Mouse (Mus musculus): ENCODE results near the gene Gm20388.
A peak's percentile ranks its signal among the peaks of the same experiment; 100 is the strongest.

Gm20388 gene

DNA sequence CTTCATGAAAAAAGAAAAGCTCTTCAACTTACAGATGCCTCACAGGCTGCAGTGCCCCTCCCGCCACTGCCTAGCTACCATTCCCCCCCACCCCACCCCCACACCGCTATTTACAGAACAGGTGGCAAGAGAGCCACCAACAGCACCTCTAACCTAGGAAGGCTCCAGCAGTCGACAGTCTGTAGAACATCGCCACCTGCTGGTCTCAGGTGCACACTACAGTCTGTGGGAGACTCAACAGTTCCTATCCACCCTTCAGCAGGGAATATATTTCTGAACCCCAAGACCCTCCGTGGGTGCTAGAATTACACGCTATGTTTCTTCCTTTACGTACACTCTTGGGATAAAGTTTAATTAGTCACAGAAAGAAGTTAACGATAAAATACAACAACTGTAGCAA lies 4457.6 kb downstream of the Gm20388 start:
- peak; percentile 88 to 92 for DNase-seq

DNA sequence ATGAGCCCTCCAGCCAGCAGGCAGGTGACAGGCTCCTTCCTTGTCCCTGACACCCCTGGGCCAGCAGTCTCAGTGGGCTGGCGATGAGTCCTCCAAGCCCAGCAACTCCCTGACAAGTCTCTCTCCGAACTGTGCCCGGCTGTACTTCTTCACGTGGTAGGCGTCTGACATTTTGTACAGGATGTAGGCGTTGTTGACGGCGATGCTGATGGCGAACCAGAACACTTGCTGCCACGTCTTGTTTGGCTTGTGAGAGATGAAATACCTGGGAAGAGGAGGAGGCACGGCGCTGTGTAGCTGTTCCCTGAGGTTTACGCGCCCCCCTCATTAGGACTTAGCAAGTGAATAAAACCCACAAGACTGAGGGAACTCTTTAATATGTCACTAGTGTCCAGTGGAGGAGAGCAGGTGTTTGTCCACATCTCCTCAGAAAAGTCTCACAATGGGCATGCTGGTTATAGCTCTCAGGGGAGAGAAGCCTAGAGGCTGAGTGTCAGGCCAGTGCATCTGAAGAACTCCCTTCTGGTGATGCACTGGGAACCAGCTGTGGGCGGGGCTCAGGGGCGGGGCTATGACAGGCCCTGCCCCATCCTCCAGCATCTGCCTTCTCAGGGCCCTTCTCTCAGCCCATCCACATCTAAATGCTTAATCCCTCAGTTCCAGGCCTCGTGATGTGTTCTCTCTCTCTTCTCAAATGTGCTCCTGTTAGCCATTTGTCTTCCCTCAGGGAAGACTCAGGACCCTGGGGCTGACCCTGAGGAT lies 4460.0 kb downstream of the Gm20388 start:
- DNase-seq: no peak

DNA sequence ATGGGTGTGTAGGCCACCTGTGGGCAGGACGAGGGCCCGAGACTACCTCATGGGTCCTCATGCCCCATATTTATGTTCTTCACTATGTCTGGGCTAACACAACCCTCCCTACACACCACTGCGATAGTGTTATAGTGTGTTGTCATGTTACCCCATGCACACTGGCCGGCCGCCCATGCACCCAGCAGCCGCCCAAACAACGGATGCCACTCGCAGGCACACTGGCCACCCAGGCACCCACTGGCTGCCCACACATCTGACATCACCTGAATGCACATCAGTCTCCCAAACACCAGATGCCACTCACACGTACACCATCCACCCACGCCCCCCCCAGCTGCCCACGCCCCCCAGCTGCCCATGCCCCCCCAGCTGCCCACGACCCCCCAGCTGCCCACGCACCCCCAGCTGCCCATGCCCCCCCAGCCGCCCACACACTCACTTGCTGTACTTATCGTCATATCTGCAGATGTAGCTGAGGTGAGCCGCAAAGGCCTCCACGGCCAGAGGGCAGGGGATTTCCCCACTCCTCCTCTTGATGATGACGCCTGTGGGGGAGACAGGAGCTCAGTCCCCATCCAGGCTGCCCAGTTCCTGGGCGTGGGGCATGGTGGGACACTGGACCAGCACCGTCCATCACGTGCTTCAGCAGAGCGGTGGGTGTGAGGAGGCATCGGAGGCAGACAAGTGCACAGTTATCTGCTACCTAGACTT lies 4460.9 kb downstream of the Gm20388 start:
- DNase-seq: no peak

DNA sequence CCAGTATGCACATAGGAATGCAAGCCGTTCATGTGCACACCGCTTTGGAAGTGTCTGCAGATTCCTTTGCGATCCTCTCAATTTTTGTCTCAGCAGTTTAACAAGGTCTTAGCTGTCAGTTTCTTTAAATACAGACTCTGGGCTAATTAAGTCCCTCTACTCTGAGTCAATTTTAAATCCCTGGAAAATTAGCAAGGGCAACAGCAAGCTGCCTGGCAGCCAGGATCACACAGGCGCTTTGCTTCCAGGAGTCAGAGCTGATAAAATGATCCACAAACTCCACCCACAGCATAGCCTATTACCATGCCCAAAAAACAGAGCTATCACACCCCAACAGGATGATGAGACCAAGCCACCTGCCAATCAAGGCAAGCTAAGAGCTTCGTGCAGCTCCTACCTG lies 4463.1 kb downstream of the Gm20388 start:
- DNase-seq: no peak

DNA sequence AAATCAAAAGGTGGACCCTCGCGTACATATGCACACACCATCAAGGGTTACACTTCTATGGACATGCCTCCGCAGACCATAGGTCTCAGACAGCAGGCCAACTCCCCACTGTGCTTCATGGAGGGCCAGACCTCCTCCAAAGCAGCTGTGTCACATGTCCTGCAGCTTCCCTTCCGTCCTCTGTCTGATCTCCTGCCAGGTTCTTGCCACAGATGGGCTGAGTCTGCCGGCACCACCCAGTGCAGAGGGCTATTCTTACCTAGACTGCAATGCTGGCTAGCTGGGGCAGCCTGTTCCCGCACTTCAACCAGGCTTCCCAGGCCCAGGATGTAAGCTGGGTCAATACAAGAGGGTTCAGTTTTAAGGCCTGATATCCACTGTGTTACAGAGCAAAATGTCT lies 4464.5 kb downstream of the Gm20388 start:
- no peak for DNase-seq

DNA sequence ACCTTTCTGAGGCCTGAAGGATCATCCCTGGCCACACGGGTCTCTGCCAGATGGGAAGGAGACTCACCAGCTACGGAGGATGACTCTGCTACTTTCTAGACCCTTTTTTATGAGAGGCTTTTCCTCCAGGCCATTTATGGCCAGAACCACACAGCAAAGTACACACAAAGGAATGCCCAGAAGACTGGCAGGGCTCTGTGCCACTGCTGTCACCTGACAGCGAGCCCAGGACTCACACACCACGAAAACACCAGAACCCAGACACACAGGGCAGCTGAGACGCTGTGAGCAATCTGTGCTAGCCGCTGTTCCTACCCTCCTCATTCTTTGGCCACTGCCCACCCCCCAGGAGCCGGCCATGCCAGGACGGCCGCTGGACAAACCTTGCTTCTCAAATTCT lies 4465.1 kb downstream of the Gm20388 start:
- peak; percentile 55 to 75 for DNase-seq

DNA sequence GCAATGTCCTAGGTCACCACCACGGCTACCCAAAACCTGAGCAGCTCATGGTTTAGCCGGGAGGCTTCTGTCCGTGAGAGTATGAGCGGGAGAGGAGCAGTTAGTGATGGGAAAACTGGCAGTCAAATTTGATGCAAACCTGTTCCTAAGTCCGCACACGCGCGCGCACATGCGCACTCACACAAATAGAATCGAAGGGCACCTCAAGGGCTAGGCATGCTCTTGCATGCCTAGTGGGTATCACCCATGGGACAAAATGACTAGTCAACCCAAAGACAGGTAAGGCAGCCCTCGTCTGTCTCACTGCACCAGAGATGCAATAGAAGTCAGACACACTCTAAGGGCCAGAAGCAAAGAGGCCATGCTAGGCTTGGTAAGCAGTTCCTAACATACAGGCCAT lies 4465.8 kb downstream of the Gm20388 start:
- DNase-seq: no peak

DNA sequence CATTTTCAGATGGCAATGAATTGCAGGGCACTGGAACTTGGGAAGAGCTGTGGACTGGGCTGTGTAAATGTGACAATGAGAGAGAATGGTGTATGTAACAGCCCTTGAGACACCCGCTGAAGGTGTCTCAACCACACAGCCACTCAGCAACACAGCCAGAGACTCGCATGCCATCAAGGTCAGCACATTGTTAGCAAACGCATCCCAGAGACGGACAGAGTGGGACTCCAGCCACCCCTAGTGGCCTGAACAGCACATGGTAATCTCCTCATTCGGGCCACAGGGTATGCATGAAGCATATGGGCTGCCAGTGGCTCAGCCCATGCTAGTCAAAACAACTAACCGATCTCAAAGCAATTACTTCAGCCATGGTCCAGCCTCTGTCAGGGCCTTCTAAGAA lies 4468.6 kb downstream of the Gm20388 start:
- DNase-seq: no peak

DNA sequence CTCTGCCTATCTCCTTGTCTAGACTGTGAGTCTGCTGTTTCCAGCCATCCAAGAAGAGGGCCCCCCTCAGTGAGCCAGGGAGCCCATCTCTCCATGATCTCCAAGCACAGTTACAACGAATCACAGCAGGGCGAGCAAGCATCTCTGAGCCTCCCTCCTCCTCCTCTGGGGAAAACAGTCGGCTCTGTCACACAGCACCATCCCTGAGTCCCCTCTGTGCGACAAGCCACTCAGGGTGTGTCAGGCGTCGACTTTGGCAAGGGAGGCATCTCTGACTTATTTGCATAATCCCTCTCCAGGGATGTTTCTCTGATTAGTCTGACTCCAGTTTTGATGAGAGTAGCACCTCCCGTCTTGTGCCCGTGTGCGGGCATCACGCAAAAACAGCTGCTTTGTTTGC lies 4471.6 kb downstream of the Gm20388 start:
- no peak for DNase-seq

DNA sequence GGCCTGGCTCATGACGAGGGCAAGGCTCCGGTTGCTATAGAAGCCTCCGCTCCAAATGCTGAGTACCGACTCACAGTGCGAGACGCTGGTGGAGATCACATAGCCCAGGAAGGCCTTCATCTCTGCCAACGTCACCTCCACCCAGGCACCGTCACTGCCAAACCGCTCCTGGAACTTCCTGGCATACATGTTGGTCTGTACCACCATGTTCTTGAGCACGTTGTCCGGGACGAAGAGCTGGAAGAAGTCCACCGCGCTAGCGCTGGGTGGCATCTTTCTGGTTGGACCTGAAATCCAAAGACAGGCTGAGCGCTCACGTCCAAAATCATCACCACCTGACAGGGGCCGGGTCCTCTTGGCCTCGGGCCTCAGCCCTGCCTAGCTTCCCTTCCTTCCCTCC lies 4473.7 kb downstream of the Gm20388 start:
- DNase-seq: peak; percentile 59 to 71

DNA sequence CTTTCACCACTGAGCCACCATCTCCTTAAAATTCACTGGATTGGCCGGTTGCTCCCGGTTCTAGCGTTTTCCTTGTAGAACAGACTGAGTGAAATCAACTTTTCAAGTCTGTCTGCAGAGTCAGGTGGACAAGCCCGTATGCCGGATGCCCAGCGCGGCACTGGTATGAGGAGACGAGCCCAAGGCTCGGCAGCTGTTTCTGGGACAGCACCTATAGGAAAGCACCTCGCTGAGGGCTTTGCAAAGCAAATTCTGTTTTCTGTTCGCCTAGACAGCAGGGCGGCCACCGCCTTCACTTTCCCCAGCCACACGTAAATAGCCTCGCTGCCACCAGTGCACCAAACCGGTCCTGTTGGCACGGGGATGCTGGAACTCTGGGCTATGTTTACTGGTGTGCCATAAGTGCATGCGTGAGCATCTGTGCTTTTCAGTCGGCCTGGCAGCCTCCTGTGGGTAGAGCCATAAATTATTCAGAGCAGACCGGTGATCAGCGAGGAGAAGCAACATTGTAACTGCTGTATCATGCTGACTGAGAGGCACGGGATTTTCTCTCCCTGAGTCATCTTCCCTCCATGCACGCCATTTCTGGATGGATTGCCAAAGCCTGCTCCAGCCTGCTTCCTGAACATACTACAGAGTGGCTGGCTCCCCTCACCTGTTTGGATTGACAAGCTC lies 4475.7 kb downstream of the Gm20388 start:
- peak; percentile 76 to 79 for DNase-seq

DNA sequence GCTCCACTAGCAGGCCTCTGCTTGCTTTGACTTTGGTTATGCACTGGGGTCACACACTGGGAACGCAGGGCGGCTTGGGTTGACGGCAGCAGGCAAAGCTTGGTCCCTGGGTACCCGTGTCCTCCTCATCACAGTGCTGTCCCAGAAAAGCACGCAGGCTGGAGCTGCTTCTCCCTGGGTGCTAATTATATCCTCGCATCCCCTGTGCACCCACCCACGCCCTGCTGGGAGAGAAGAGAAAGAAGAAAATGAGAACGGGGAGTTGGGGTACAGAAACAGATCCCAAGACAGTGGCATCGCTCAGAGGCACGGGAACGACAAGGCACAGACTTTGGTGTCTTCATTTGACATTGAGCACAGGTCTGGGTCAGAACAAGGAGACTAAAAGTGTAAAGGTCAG lies 4478.9 kb downstream of the Gm20388 start:
- DNase-seq: no peak

DNA sequence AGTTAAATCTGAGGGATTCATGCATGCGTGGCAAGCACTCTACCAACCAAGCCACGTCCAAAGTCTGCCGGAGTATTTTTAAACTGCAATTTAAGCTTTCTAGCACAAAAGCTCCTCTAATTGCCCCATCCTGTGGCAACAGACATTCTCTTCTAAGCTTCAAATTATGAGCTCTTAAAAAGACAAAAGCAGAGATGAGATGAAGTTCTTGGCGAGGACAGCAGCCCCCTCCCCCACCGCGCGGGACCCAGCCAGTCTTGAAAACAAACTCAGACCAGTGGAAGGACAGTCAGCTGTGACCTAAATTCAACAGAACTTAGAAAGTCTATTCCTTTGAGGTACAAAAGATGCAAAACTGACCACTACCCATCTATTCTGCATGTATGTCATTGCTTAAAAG lies 4480.6 kb downstream of the Gm20388 start:
- peak; percentile 39 to 47 for DNase-seq

DNA sequence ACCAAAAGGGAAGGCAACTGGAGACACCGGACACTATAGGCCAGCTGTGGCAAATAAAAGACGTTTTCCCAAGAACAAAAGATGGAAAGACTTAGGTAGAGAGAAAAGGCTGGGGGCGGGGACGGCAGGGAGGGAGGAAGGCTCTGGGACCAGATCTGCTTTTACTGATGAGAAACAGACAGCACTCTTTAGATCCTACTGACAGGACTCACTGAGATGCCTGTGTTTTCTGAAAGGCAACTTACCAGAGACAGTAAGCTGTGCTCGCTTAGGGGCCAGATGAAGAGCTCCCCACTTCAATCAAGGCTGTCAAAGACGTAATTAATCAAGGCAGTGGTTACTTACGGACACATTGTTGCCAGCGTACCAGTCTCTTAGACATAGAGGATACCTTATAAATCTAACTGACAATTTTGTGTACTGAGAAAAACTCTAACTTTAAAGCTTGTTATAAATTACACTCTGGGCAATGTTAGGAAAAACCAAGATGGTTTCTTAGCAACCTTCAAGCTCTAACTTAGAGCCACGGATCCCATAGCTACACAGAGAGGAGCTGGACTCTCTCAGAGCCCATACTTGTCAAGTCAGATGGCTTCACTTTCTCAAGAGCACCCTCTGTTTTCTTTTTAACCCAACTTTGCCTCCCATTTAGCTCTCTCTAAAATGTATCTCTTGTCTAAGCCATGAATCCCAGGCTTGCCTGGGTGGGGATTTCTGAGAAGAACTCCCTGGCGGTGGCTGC lies 4481.8 kb downstream of the Gm20388 start:
- no peak for DNase-seq

DNA sequence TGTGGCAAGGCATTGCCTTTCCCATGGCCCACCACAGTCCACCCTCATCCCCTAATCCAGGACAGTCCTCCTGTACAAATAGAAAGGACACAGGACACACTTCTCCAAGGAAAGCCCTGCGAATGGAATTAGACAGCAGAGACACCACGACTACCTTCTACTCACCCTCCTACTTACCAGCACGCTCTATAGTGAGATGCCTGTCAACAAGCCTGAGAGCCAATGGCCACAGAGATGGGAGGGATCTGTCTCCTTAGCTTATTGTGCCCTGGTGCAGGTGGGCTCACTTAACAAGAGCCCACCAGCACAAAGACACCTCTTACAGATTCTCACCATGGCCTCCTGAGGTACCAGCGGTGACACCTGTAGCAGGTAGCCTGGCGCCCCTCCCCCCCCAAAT lies 4482.4 kb downstream of the Gm20388 start:
- no peak for DNase-seq

DNA sequence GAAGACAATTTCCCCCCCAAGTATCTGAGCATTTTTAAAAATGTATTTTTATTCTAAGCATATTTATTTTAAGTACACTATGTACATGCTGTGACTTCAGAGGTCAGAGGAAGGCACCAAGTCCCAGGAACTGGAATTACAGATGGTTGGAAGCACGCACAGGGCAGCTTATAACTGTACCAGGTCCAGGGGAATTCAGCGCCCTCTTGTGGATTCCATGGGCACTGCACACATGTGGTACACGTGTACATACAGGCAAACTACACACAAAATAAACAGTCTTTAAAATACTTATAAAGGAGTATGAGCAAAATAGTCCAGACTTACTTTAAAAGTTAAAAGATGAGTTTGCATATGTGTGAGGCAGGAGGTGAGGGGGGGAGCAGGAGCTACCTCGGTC lies 4483.3 kb downstream of the Gm20388 start:
- DNase-seq: peak; percentile 54 to 80

DNA sequence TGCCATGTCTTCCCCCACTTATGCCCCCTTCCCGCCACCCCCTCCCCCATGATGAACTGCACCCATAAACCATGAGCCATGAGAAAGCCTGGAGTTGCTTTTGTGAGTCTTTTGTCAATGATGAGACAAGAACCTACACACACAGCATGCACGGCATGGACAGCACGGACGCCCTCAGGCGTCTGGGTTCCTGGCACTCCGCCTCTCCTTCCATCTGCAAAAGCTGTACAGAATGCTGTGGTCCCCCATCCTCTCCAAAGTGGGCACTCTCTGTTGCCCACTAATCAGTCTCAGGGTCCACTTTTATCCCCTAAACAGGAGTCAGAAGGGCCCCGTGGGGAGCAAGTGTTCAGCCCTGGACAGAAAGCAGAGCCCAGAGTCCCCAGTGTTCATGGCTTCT lies 4484.3 kb downstream of the Gm20388 start:
- DNase-seq: peak in 1 of 2 experiments; percentile 49
